Mouse (Mus musculus): ENCODE data around the gene Ubald1. TPM values are rescaled to one million over a fixed set of nuclear protein-coding genes. Genes with fewer than 3 reads are reported as not detected.

The Ubald1 gene
- polyA plus RNA-seq, 2 experiments = 5.4 to 9.0 TPM

GRCm38 (mm10) chr16:4920556-4920955 is 40.4 kb upstream of the Ubald1 start:
- H3K9ac ChIP-seq (replicated peaks) = no peak overlapping the region
- TF ChIP-seq CTCF (IDR thresholded peaks at IDR 0.05; ENCODE audit: low read depth) (no peak), EP300 (IDR thresholded peaks at IDR 0.05; ENCODE audit: low read depth) (no peak)
- H3K27ac ChIP-seq = no peak overlapping the region
- 0 out of 4 replicates have a peak, but pooled peaks cover 0 to 2% of the 10 kb centered on the region in 2 experiments for H3K4me1 ChIP-seq (replicated peaks; ENCODE audit: control insufficient read depth in 2 of 2, insufficient read depth in 2 of 2, low read length in 1 of 2)
- no peak overlapping the region for H3K4me2 ChIP-seq (ENCODE audit: low read depth)
- no peaks in the 10 kb centered on the region; the same call in none of the 2 replicates for H3K36me3 ChIP-seq (replicated peaks; ENCODE audit: control insufficient read depth, insufficient read depth, low read depth)
- no peaks in the 10 kb centered on the region for H3K9me3 ChIP-seq (ENCODE audit: control insufficient read depth, low read length)
- WGBS (ENCODE audit: insufficient replicate concordance) = 31% methylated on average over 4 of the region's 4 CpGs
- H3K27me3 ChIP-seq (ENCODE audit: control insufficient read depth, insufficient read depth, low read length) = no peaks in the 10 kb centered on the region
- DNase-seq (ENCODE audit: low read depth in 3 of 3, low spot score in 3 of 3) = no peak
- no peak for ATAC-seq (ENCODE audit: insufficient read depth)
- H3K4me3 ChIP-seq (ENCODE audit: insufficient read depth in 1 of 2, low read depth in 2 of 2, low read length in 2 of 2) = no peak overlapping the region

GRCm38 (mm10) chr16:4916608-4917007 is 36.5 kb upstream of the Ubald1 start:
- H3K27me3 ChIP-seq (ENCODE audit: control insufficient read depth, insufficient read depth, low read length) = no peaks in the 10 kb centered on the region
- TF ChIP-seq CTCF (IDR thresholded peaks at IDR 0.05; ENCODE audit: low read depth) (no peak), EP300 (IDR thresholded peaks at IDR 0.05; ENCODE audit: low read depth) (no peak)
- no peak overlapping the region for H3K4me2 ChIP-seq (ENCODE audit: low read depth)
- H3K9me3 ChIP-seq (ENCODE audit: control insufficient read depth, low read length) = no peaks in the 10 kb centered on the region
- H3K36me3 ChIP-seq (replicated peaks; ENCODE audit: control insufficient read depth, insufficient read depth, low read depth) = no peaks in the 10 kb centered on the region; the same call in 1 of the 2 replicates
- H3K4me3 ChIP-seq (ENCODE audit: insufficient read depth in 1 of 2, low read depth in 2 of 2, low read length in 2 of 2) = no peak overlapping the region
- DNase-seq (ENCODE audit: low read depth in 3 of 3, low spot score in 3 of 3) (no peak), ATAC-seq (ENCODE audit: insufficient read depth) (no peak)
- H3K27ac ChIP-seq = no peak overlapping the region
- peaks cover 0 to 8% of the 10 kb centered on the region in 2 experiments; a peak in 1 of 4 replicates for H3K4me1 ChIP-seq (replicated peaks; ENCODE audit: control insufficient read depth in 2 of 2, insufficient read depth in 2 of 2, low read length in 1 of 2)
- WGBS (ENCODE audit: insufficient replicate concordance) = 64% methylated on average over 2 of the region's 2 CpGs
- no peak overlapping the region for H3K9ac ChIP-seq (replicated peaks)

DNA sequence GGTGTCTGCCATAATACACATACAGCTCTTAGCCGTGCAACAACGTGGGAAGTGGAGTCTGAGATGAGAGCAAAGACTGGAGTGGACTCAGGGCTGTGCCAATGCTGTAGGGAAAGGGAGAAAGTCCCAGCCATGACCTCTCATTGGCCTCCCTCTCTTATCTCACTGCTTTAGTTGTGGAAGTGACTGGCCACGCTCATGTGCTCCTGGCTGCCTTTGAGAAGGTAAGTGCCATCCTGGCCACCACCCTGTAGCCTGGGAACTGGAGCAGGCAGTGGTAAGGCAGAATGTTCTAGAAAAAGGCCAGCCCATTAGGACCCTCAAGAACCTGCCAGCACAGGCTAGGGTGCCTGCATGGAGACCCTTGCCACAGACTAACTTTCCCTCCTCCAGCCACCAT is 35.8 kb upstream of the Ubald1 start:
- no peak overlapping the region for H3K4me2 ChIP-seq (ENCODE audit: low read depth)
- H3K27me3 ChIP-seq (ENCODE audit: control insufficient read depth, insufficient read depth, low read length) = no peaks in the 10 kb centered on the region
- H3K27ac ChIP-seq = no peak overlapping the region
- no peak overlapping the region for H3K4me3 ChIP-seq (ENCODE audit: insufficient read depth in 1 of 2, low read depth in 2 of 2, low read length in 2 of 2)
- ATAC-seq (ENCODE audit: insufficient read depth) (no peak), DNase-seq (ENCODE audit: low read depth in 3 of 3, low spot score in 3 of 3) (no peak)
- no peak overlapping the region for H3K9ac ChIP-seq (replicated peaks)
- no peaks in the 10 kb centered on the region for H3K9me3 ChIP-seq (ENCODE audit: control insufficient read depth, low read length)
- H3K4me1 ChIP-seq (replicated peaks; ENCODE audit: control insufficient read depth in 2 of 2, insufficient read depth in 2 of 2, low read length in 1 of 2) = peaks cover 0 to 8% of the 10 kb centered on the region in 2 experiments; a peak in 1 of 4 replicates
- H3K36me3 ChIP-seq (replicated peaks; ENCODE audit: control insufficient read depth, insufficient read depth, low read depth) = no peaks in the 10 kb centered on the region; the same call in 1 of the 2 replicates
- TF ChIP-seq EP300 (IDR thresholded peaks at IDR 0.05; ENCODE audit: low read depth) = no peak
- no peak for TF ChIP-seq CTCF (IDR thresholded peaks at IDR 0.05; ENCODE audit: low read depth)
- 46% methylated on average over 3 of the region's 3 CpGs for WGBS (ENCODE audit: insufficient replicate concordance)

DNA sequence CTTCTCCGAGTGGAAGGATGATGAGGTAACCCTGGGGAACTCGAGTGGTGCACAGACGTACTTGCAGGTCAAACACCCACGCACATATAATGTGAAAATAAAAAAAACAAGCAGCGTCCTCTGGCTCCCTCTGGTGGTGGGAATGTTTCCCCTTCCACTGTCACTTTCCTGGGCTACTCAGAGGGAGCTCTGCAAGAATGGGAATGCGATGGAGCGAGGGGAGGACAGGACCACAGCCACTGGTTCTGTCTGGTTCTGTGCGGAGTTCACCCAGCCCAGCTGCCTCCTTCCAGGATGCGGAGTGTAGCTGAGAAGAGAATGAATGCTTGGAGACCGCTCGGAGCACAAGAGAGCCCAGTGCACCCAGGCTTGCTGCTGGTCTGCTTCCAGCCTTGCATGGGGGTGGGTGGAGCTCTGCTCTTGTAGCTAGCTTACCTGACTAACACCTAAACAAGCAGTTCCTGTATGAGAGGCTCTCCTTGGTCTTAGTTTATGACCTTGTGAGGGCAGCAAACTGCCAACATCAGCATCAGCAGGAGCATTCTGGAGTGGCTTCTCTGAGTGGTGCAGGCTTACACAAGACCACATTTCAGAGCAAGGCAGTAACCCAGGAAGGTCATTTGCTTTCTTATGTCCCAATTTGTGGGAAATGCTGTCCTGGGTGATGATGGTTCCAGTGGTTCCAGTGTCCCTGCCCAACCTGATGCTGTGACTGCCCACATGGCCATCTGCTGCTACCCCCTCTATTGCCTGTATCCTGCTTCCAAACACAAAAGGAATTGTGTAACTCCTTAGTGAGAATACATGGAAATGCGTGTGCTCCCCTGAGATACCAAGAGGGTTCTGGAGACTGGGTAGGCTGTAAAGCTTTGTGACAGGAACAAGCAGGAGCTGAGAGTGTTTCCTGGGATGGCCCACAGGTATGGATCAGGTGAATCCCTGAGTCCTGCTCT is 33.9 kb upstream of the Ubald1 start:
- peak; percentile 46; the same call in 1 of the 2 replicates for ATAC-seq (ENCODE audit: insufficient read depth)
- Histone ChIP-seq H3K9ac (replicated peaks) (no peak overlapping the region), H3K4me3 (ENCODE audit: insufficient read depth in 1 of 2, low read depth in 2 of 2, low read length in 2 of 2) (no peak overlapping the region)

More for the DNA sequence above, 33.9 kb upstream of the Ubald1 start:
- Histone ChIP-seq H3K36me3 (replicated peaks; ENCODE audit: control insufficient read depth, insufficient read depth, low read depth) (no peaks in the 10 kb centered on the region; the same call in 1 of the 2 replicates), H3K4me2 (ENCODE audit: low read depth) (no peak overlapping the region), H3K27me3 (ENCODE audit: control insufficient read depth, insufficient read depth, low read length) (no peaks in the 10 kb centered on the region), H3K4me1 (replicated peaks; ENCODE audit: control insufficient read depth in 2 of 2, insufficient read depth in 2 of 2, low read length in 1 of 2) (peaks cover 0 to 6% of the 10 kb centered on the region in 2 experiments; a peak in 1 of 4 replicates), H3K9me3 (ENCODE audit: control insufficient read depth, low read length) (no peaks in the 10 kb centered on the region), H3K27ac (no peak overlapping the region)
- peak in 2 of 3 experiments; percentile 42 to 45 for DNase-seq (ENCODE audit: low read depth in 3 of 3, low spot score in 3 of 3)
- WGBS (ENCODE audit: insufficient replicate concordance) = 31% methylated on average over 12 of the region's 12 CpGs
- TF ChIP-seq EP300 (IDR thresholded peaks at IDR 0.05; ENCODE audit: low read depth) (no peak), CTCF (IDR thresholded peaks at IDR 0.05; ENCODE audit: low read depth) (peak; percentile 96)

All from liver, embryonic 14.5 days (tissue).